Mouse (Mus musculus) erythroblast, adult 5-6 weeks (primary cell): ENCODE results near the gene Espn. TPM values are rescaled to one million over a fixed set of nuclear protein-coding genes. Genes with fewer than 3 reads are reported as not detected.

ENCODE experiments used
- ATAC-seq: replicated peaks from 2 replicates; pipeline ENCODE4 v1.8.0; 2016; ENCODE audit warnings: moderate number of reproducible peaks, mild to moderate bottlenecking, moderate TSS enrichment, inconsistent platforms; ENCODE audit not compliant: poor library complexity, low FRiP score, severe bottlenecking
- total RNA-seq, 2 experiments: library from RNA; stranded (forward) in 1 of 2; stranded (reverse) in 1 of 2; fragments of 150-400 nt in 1 of 2; fragments of 200-764, 138-1000 nt in 1 of 2; gene quantifications; 2 replicates each; pipeline versions ENCODE4 v1.2.3 to v1.2.4; 2015 to 2017; ENCODE audit warnings: low replicate concordance in 2 of 2

The Espn gene
- total RNA-seq, 2 experiments from 2014 or later: 0.34 TPM; not detected in 1

- no peak for ATAC-seq
Measured at GRCm38 (mm10) chr4:152107493-152107892, 44.7 kb downstream of the Espn start.

- ATAC-seq: no peak
Measured at GRCm38 (mm10) chr4:152106746-152107145, 45.4 kb downstream of the Espn start.

DNA sequence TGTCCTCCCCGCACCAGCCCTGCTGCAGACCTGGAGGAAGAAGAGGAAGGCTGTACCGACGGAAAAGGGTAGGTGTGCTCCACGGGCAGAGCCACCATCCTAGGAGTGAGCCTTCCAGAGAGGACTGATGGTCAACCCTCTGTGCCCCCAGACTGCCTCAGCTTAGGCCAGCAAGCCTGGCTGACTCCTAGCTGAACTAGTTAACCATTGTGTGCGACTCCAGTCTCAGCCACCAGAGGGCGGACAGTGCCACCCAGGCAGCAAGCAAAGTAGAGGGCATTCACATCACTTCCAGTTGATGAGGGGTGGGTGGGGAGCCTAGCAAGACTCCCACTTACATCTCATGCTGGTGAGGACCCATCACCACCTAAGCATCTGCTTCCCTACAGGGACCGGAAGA, 49.1 kb downstream of the Espn start:
- ATAC-seq: peak; percentile 80

- ATAC-seq: no peak
Measured at GRCm38 (mm10) chr4:152101921-152102320, 50.2 kb downstream of the Espn start.

GRCm38 (mm10) chr4:152101081-152101653, 51.0 kb downstream of the Espn start:
- ATAC-seq: no peak

- no peak for ATAC-seq
Measured at GRCm38 (mm10) chr4:152100541-152100940, 51.6 kb downstream of the Espn start.

DNA sequence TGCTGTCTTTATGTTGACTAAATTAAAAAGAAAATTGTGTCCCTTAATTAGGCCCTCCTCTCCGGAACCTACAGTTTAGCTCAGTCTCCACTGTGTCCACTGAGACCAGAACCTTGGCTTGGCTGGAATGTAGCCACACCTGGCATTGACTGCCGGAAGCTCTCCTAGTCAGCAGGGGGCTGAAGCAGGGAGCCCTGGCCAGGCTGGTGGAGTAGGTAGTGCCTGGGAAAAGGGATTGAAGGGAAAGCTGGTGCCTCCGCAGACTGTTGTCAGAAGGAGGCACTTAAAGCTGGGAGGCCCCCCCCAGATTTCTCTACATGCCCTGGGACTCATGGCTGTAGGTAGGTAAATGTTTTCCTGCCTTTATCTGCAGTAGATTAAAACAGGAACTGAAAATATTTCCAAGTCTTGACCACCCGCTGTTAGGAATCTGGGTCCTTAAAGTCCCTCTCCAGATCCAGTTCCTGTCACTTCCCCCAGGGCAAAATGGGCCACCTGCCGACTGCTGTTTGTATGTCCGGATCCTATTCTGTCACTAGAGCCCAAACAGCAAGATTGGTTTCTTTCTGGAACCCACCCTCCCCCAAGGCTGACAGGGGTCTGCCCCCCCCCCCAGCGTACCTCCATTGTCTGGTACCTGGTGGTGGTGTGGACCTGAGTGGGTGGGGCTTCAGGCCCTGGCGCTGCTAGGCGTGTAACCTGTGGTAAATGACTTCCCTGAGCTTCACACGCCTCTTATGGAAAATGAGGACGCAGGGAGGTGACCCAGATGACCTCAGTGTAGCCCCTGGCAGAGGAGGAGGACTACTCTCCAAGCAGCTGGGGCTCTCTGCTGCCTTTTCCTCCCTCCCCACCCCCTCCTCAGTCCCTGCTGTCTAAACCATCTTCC, 54.0 kb downstream of the Espn start:
- no peak for ATAC-seq

- no peak for ATAC-seq
Measured at GRCm38 (mm10) chr4:152096927-152097326, 55.2 kb downstream of the Espn start.

DNA sequence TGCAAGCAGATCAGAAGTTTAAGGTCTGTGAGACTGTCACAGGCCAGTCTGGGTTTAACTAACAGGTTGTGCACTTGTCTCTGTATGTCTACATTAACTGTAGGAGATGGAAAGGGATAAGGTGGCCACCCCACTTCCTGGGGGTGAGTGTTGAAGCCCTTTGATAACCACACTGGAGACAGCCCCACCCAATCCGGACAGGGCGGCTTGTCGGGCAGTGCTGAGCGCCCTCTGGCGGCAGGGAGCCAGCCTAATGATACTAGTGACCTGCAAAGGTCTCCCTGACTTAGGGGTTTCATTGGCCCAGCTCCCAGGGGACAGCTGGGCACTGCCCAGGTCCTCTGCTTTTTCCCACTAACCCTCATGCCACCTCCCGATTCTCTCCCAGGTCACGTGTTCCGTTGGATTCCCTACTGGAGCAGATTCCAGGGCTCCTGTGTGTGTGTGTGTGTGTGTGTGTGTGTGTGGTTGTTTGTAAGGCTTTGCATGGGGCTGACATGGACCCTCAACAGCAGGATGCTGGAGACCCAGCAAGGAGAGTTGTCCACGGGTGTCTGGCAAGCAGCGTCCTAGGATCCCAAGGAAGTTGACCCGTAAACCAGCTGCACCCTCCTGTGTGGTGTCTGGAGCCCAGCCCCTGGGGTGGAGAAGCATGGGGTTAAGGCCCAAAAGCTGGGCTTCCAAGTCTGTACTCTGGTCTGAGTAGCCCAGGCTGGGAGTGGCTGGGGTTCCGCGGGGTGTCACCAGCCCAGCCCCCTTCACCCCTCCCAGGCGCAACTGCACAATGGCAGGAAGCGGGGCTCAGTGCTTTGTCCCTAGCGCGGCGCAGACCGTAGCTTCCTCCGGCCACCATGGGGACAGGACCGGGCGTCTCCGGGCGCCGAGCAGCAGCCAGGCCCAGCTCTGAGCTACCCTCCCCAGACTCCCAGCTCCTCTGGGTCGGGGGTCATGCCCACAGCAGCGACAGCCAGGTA, 55.9 kb downstream of the Espn start:
- peak; percentile 73 for ATAC-seq

- ATAC-seq: no peak
Measured at GRCm38 (mm10) chr4:152094233-152094632, 57.9 kb downstream of the Espn start.

DNA sequence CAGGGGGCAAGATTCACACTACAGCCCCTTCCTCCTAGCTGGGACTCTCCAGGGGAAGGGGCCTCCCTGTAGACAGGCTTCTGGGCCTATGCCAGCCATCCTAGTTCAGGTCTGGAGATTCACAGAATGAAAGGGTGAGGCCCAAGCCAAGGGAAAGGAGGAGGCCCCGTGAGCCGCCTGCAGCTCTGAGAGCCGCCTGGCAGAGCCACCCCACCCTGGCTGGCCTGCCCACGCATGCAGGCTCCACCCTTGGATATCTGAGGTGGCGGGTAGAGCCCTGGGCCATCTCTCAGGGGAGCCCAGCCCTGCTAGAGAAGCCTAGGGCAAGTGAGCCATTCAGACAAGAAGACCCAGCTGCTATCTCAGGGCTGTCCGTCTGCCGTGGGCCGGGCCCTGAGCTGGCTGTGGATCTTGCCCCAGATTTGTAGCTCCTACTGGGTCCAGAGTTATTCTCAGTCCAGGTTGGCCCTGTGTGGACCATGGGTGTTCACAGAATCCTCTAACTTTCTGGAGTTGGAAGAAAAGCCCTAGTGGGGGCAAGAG, 59.3 kb downstream of the Espn start:
- peak; percentile 87 for ATAC-seq

GRCm38 (mm10) chr4:152090191-152090590, 62.0 kb downstream of the Espn start:
- ATAC-seq: no peak

- ATAC-seq: no peak
Measured at GRCm38 (mm10) chr4:152088556-152089120, 63.5 kb downstream of the Espn start.

DNA sequence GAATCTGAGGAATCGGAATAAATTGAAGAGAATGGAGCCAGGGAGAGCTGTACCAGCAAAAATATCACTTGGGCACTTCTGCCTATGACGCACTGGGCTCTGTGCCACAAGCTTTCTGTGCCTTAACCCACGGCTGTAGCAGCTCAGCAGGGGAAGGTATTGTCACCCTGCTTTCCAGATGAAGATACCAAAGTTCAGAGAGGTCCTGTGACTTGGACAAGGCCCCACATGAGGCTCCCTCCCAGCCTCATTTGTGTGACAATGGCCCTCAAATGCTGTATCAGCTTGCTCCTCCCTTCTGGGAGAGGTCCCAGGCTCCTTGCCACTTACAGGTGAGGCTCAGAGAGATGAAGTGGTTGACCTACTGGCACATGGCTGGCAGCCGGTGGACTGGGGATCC, 64.0 kb downstream of the Espn start:
- ATAC-seq: no peak

- no peak for ATAC-seq
Measured at GRCm38 (mm10) chr4:152087211-152088081, 64.7 kb downstream of the Espn start.

DNA sequence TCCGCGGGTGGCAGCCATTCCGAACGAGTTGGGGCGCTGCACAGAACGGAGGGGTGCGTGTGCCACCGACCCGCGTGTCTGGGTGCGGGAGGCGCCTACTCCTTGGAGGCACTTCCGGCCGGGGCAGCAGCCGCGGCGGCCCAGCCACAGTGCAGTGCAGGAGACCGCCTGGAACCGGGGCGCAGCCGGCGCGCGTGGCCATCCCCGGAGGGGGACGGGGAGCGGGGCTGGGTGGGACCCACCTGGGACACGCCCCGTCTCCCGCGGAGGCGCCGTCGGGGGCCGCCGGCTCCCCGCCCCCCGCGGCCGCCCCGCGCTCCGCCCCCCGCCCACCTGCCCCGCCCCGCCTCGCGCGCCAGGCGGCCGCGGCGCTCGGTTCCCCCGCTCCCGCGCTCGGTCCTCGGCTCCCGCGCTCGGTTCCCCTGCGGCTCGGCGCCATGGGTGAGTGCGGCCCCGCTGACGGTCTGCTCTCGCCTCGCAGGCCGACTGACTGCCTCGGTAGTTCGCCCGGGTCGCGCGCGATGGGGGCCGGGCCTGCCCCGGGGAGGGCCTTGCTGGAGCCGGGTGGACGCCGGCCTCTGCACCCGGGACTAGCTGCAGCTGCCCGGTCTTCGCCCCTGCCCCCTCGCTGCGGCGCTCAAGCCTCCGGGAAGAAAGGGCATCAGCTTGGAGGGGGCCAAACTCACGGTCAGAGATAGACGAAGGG, 65.5 kb downstream of the Espn start:
- ATAC-seq: peak; percentile 32; the same call in 1 of the 2 replicates

DNA sequence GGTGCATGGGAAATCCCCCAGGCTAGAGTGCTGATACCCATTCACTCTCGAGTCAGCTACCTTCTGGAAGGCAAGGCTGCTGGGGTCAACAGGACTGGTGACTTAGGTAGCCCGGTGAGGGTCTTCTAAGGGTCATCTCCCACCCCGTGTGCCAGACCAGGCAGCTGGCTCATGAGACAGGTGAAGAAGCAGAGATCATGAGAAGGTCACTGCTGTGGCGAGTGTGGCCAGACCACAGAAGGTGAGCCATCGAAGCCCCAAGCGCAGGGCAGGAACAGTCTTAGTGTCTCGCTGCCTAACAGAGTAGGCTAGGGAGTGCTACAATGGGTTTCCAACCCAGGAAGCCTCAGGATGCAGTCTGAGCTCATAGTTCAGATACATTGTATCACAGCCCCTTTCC, 67.6 kb downstream of the Espn start:
- ATAC-seq: no peak

DNA sequence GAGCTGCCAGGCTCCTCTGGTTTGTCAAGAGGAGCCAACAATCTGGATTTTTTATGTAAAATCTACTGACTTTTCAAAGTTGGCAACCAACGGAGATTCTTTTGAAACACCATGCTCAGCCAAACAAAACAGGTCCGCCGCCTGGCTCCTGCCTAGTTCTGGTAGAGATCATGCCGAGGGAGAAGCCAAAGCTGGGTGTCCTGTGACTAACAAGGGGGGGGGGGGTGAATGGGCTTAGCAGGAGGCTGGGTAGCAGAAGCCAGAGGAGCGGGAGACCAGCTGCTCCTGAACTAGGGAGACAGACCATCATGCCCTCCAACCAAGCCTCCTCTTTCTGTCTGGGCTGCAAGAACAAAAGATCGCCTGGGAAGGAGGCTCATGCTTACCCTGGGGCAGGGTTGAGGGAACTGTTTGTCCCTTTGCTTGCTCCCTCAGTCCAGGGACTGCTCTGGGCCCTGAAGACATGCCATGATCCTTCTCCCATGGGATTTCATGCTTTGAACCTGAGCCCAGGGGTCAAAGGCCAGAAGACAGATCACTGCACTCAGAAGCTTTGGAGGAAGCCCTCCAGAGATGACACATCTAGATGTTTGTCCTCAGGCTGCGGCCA, 68.5 kb downstream of the Espn start:
- no peak for ATAC-seq
